Mouse (Mus musculus): ENCODE results near the gene Tfap2a.

- TF ChIP-seq CTCF (IDR thresholded peaks at IDR 0.05; ENCODE audit: borderline replicate concordance, insufficient read depth, low read depth, low read length): no peak
- TF ChIP-seq POLR2A (IDR thresholded peaks at IDR 0.05; ENCODE audit: borderline replicate concordance, insufficient read depth, low read length): no peak
Measured at GRCm38 (mm10) chr13:40741436-40741835, 3.3 kb upstream of the Tfap2a start.

Data from cerebellum, adult 2 months (tissue).